Mouse (Mus musculus) G1E (cell line): ENCODE data around the gene Kcmf1. TPM values are rescaled to one million over a fixed set of nuclear protein-coding genes. Genes with fewer than 3 reads are reported as not detected.

Experiments
- ATAC-seq: 2 replicates; pipeline ENCODE4 v1.8.0; 2016; ENCODE audit warnings: mild to moderate bottlenecking; ENCODE audit not compliant: insufficient number of reproducible peaks, poor library complexity, low FRiP score, severe bottlenecking; ENCODE audit errors: extremely low read depth
- DNase-seq: peaks from one replicate; pipeline ENCODE4 v3.0.0; 2012; ENCODE audit warnings: low spot score
- H3K27me3 ChIP-seq: 2 replicates; pipeline ENCODE4 v1.6.1; 2012; ENCODE audit warnings: mild to moderate bottlenecking, low read length, inconsistent platforms; ENCODE audit not compliant: insufficient read depth
- H3K36me3 ChIP-seq: replicated peaks from 2 replicates; pipeline ENCODE3; 2012; ENCODE audit warnings: mild to moderate bottlenecking, inconsistent platforms
- H3K4me1 ChIP-seq: 2 replicates; pipeline ENCODE4 v1.6.1; 2012; ENCODE audit warnings: low read depth, low read length, inconsistent platforms, mixed read lengths; ENCODE audit not compliant: insufficient read depth
- H3K4me3 ChIP-seq: 2 replicates; pipeline ENCODE4 v1.5.1; 2012; ENCODE audit warnings: low read depth, mild to moderate bottlenecking, inconsistent platforms, low read length, moderate library complexity, mixed read lengths
- H3K9me3 ChIP-seq: replicated peaks from 2 replicates; pipeline ENCODE4 v1.6.1; 2012; ENCODE audit warnings: inconsistent platforms
- CTCF ChIP-seq: IDR thresholded peaks from 2 replicates; pipeline ENCODE4 v1.5.1; 2012; ENCODE audit warnings: low read depth, low read length, inconsistent platforms, mixed read lengths
- GATA1 ChIP-seq: IDR thresholded peaks from 2 replicates; pipeline ENCODE4 v1.6.1; 2012; ENCODE audit warnings: borderline replicate concordance, low read length, inconsistent platforms, mixed read lengths
- GATA2 ChIP-seq: IDR thresholded peaks from 2 replicates; pipeline ENCODE4 v1.6.1; 2012; ENCODE audit warnings: low read depth, low read length, inconsistent platforms, borderline replicate concordance
- POLR2AphosphoS5 ChIP-seq: IDR thresholded peaks from 2 replicates; pipeline ENCODE4 v1.6.1; 2012; ENCODE audit warnings: low read depth, low read length, inconsistent platforms; ENCODE audit not compliant: insufficient replicate concordance
- TAL1 ChIP-seq: conservative IDR thresholded peaks from 2 replicates; pipeline ENCODE4 v1.6.1; 2012; ENCODE audit warnings: low read depth, low read length, inconsistent platforms, mixed read lengths
- polyA plus RNA-seq: library from polyadenylated mRNA; stranded (reverse); fragments of >175 nt; gene quantifications from 2 replicates; pipeline ENCODE4 v1.2.3, GENCODE M21; 2012
- total RNA-seq, 2 experiments: library from RNA; stranded (forward) in 1 of 2; stranded (reverse) in 1 of 2; fragments of 200-1000 nt in 1 of 2; fragments of >200 nt in 1 of 2; fragmentation: Nextera tagmentation in 1 of 2; gene quantifications; 2 replicates each; pipeline ENCODE4 v1.2.3; 2014 to 2017

The Kcmf1 gene
- total and polyA plus RNA-seq, 3 experiments: 65.2 to 102 (median 88.5) TPM

GRCm38 (mm10) chr6:72937430-72937829 lies 37.7 kb upstream of the Kcmf1 start:
- TF ChIP-seq GATA2 (no peak), GATA1 (no peak), CTCF (no peak), POLR2AphosphoS5 (no peak), TAL1 (no peak)
- H3K9me3 ChIP-seq: no peaks in the 10 kb centered on the region
- H3K36me3 ChIP-seq: no peaks in the 10 kb centered on the region
- H3K4me1 ChIP-seq: no peaks in the 10 kb centered on the region
- no peak overlapping the region for H3K4me3 ChIP-seq
- ATAC-seq (no peak), DNase-seq (no peak)
- H3K27me3 ChIP-seq: peaks cover 5% of the 10 kb centered on the region; the same call in 1 of the 2 replicates

- Histone ChIP-seq H3K4me1 (no peaks in the 10 kb centered on the region), H3K27me3 (peaks cover 7% of the 10 kb centered on the region; the same call in 1 of the 2 replicates), H3K36me3 (no peaks in the 10 kb centered on the region), H3K9me3 (no peaks in the 10 kb centered on the region), H3K4me3 (no peak overlapping the region)
- DNase-seq (no peak), ATAC-seq (no peak)
- TF ChIP-seq GATA1: no peak
- no peak for TF ChIP-seq CTCF
- no peak for TF ChIP-seq POLR2AphosphoS5
- no peak for TF ChIP-seq GATA2
- TF ChIP-seq TAL1: no peak
Measured at GRCm38 (mm10) chr6:72932955-72933354, 33.2 kb upstream of the Kcmf1 start.

- H3K9me3 ChIP-seq: no peaks in the 10 kb centered on the region
- DNase-seq (no peak), ATAC-seq (no peak)
- H3K4me3 ChIP-seq: no peak overlapping the region
- no peaks in the 10 kb centered on the region for H3K36me3 ChIP-seq
- no peak for TF ChIP-seq CTCF
- no peak for TF ChIP-seq GATA1
- TF ChIP-seq POLR2AphosphoS5: no peak
- no peak for TF ChIP-seq GATA2
- TF ChIP-seq TAL1: no peak
- H3K27me3 ChIP-seq: peaks cover 14% of the 10 kb centered on the region; the same call in 1 of the 2 replicates
- no peaks in the 10 kb centered on the region for H3K4me1 ChIP-seq
Measured at GRCm38 (mm10) chr6:72931533-72931932, 31.8 kb upstream of the Kcmf1 start.

GRCm38 (mm10) chr6:72929795-72930398 lies 30.1 kb upstream of the Kcmf1 start:
- H3K4me3 ChIP-seq: no peak overlapping the region
- no peaks in the 10 kb centered on the region for H3K36me3 ChIP-seq
- ATAC-seq (no peak), DNase-seq (no peak)
- no peaks in the 10 kb centered on the region for H3K9me3 ChIP-seq
- TF ChIP-seq POLR2AphosphoS5 (no peak), GATA2 (no peak), CTCF (no peak), GATA1 (no peak), TAL1 (no peak)
- H3K27me3 ChIP-seq: peaks cover 10% of the 10 kb centered on the region; the same call in 1 of the 2 replicates
- H3K4me1 ChIP-seq: no peaks in the 10 kb centered on the region

- Histone ChIP-seq H3K9me3 (no peaks in the 10 kb centered on the region), H3K36me3 (no peaks in the 10 kb centered on the region), H3K4me1 (no peaks in the 10 kb centered on the region), H3K4me3 (no peak overlapping the region), H3K27me3 (peaks cover 10% of the 10 kb centered on the region)
- DNase-seq (no peak), ATAC-seq (no peak)
- no peak for TF ChIP-seq POLR2AphosphoS5
- no peak for TF ChIP-seq TAL1
- no peak for TF ChIP-seq CTCF
- TF ChIP-seq GATA2: no peak
- TF ChIP-seq GATA1: no peak
Measured at GRCm38 (mm10) chr6:72926755-72927482, 27.1 kb upstream of the Kcmf1 start.

- H3K9me3 ChIP-seq: no peaks in the 10 kb centered on the region
- TF ChIP-seq TAL1 (no peak), GATA1 (no peak), POLR2AphosphoS5 (no peak), CTCF (no peak), GATA2 (no peak)
- ATAC-seq: no peak
- no peak overlapping the region for H3K4me3 ChIP-seq
- peaks cover 10% of the 10 kb centered on the region for H3K27me3 ChIP-seq
- no peak for DNase-seq
- H3K36me3 ChIP-seq: no peaks in the 10 kb centered on the region
- no peaks in the 10 kb centered on the region for H3K4me1 ChIP-seq
Measured at GRCm38 (mm10) chr6:72926031-72926430, 26.3 kb upstream of the Kcmf1 start.
